Mouse (Mus musculus): ENCODE measurements around the gene Hsd11b2.

Gene Hsd11b2

GRCm38 (mm10) chr8:105484392-105484791, 34.2 kb upstream of the Hsd11b2 start:
- peak; percentile 91 for DNase-seq

GRCm38 (mm10) chr8:105488082-105488481, 30.5 kb upstream of the Hsd11b2 start:
- no peak for DNase-seq

GRCm38 (mm10) chr8:105489281-105489680, 29.3 kb upstream of the Hsd11b2 start:
- DNase-seq: no peak

GRCm38 (mm10) chr8:105493495-105493894, 25.1 kb upstream of the Hsd11b2 start:
- no peak for DNase-seq

GRCm38 (mm10) chr8:105494566-105494965, 24.0 kb upstream of the Hsd11b2 start:
- DNase-seq: no peak

- DNase-seq: no peak
Measured at GRCm38 (mm10) chr8:105495350-105496302, 22.9 kb upstream of the Hsd11b2 start.

- peak; percentile 94 for DNase-seq
Measured at GRCm38 (mm10) chr8:105496439-105497180, 21.9 kb upstream of the Hsd11b2 start, which contains the start of gene Zdhhc1. Zdhhc1 (minus strand) TSS chr8:105496902.

GRCm38 (mm10) chr8:105499787-105500186, 18.8 kb upstream of the Hsd11b2 start:
- DNase-seq: no peak

GRCm38 (mm10) chr8:105504617-105505016, 13.9 kb upstream of the Hsd11b2 start:
- no peak for DNase-seq

- DNase-seq: no peak
Measured at GRCm38 (mm10) chr8:105506977-105507376, 11.6 kb upstream of the Hsd11b2 start.

- no peak for DNase-seq
Measured at GRCm38 (mm10) chr8:105508758-105509157, 9.8 kb upstream of the Hsd11b2 start.

GRCm38 (mm10) chr8:105509997-105510735, 8.4 kb upstream of the Hsd11b2 start:
- DNase-seq: no peak

GRCm38 (mm10) chr8:105514194-105514593, 4.4 kb upstream of the Hsd11b2 start:
- no peak for DNase-seq

GRCm38 (mm10) chr8:105514656-105515055, 3.9 kb upstream of the Hsd11b2 start:
- DNase-seq: no peak

GRCm38 (mm10) chr8:105516018-105516645, 2.4 kb upstream of the Hsd11b2 start:
- DNase-seq: peak; percentile 87

GRCm38 (mm10) chr8:105517346-105517745, 1.2 kb upstream of the Hsd11b2 start:
- DNase-seq: peak; percentile 51

GRCm38 (mm10) chr8:105519591-105519990, 1.0 kb downstream of the Hsd11b2 start:
- DNase-seq: peak; percentile 57

- no peak for DNase-seq
Measured at GRCm38 (mm10) chr8:105520521-105520920, 2.0 kb downstream of the Hsd11b2 start.

- no peak for DNase-seq
Measured at GRCm38 (mm10) chr8:105521061-105521460, 2.5 kb downstream of the Hsd11b2 start.

- no peak for DNase-seq
Measured at GRCm38 (mm10) chr8:105521995-105522769, 3.6 kb downstream of the Hsd11b2 start.

GRCm38 (mm10) chr8:105522890-105523289, 4.3 kb downstream of the Hsd11b2 start:
- DNase-seq: no peak

GRCm38 (mm10) chr8:105527110-105527509, 8.6 kb downstream of the Hsd11b2 start:
- peak; percentile 82 for DNase-seq
